Mouse (Mus musculus): ENCODE measurements around the gene 1110051M20Rik. TPM values are rescaled to one million over a fixed set of nuclear protein-coding genes. Genes with fewer than 3 reads are reported as not detected.
A peak's percentile ranks its signal among the peaks of the same experiment; 100 is the strongest.

The 1110051M20Rik gene
- total and polyA plus RNA-seq, 2 experiments from 2014 or later, result 158 to 171 TPM

- H3K4me1 ChIP-seq (ENCODE audit: insufficient read depth, low read length), result no peaks in the 10 kb centered on the region
- 37% methylated on average over 10 of the region's 10 CpGs for WGBS
- no peaks in the 10 kb centered on the region for H3K27me3 ChIP-seq (ENCODE audit: insufficient read depth, low read length)
- ATAC-seq (ENCODE audit: low FRiP score) (peak; percentile 59; the same call in 1 of the 2 replicates), DNase-seq (ENCODE audit: low spot score) (peak; percentile 77)
- no peak overlapping the region for H3K4me2 ChIP-seq (ENCODE audit: low read depth, low read length, poor library complexity, severe bottlenecking)
- H3K36me3 ChIP-seq (ENCODE audit: insufficient read depth, low read length), result peaks cover 42% of the 10 kb centered on the region
- no peak overlapping the region for H3K27ac ChIP-seq (ENCODE audit: low read depth, low read length)
- peak; percentile 84 for TF ChIP-seq CTCF (IDR thresholded peaks at IDR 0.05)
- H3K9ac ChIP-seq (replicated peaks; ENCODE audit: low read length, poor library complexity, severe bottlenecking), result no peak overlapping the region
- H3K9me3 ChIP-seq (ENCODE audit: low read length), result no peaks in the 10 kb centered on the region
- H3K4me3 ChIP-seq (ENCODE audit: low read depth, low read length), result no peak overlapping the region
Measured at GRCm38 (mm10) chr2:91278749-91279371, 165.6 kb downstream of the 1110051M20Rik start.

- ATAC-seq (ENCODE audit: low FRiP score) (no peak), DNase-seq (ENCODE audit: low spot score) (no peak)
- no peak overlapping the region for H3K27ac ChIP-seq (ENCODE audit: low read depth, low read length)
- peaks cover 8% of the 10 kb centered on the region; the same call in 1 of the 2 replicates for H3K4me1 ChIP-seq (ENCODE audit: insufficient read depth, low read length)
- no peaks in the 10 kb centered on the region for H3K27me3 ChIP-seq (ENCODE audit: insufficient read depth, low read length)
- no peak overlapping the region for H3K4me2 ChIP-seq (ENCODE audit: low read depth, low read length, poor library complexity, severe bottlenecking)
- 94% methylated on average over 8 of the region's 8 CpGs for WGBS
- H3K9me3 ChIP-seq (ENCODE audit: low read length), result no peaks in the 10 kb centered on the region
- no peak overlapping the region for H3K4me3 ChIP-seq (ENCODE audit: low read depth, low read length)
- H3K9ac ChIP-seq (replicated peaks; ENCODE audit: low read length, poor library complexity, severe bottlenecking), result no peak overlapping the region
- H3K36me3 ChIP-seq (ENCODE audit: insufficient read depth, low read length), result peaks cover 47% of the 10 kb centered on the region
- TF ChIP-seq CTCF (IDR thresholded peaks at IDR 0.05), result no peak
Measured at GRCm38 (mm10) chr2:91269687-91270133, 174.8 kb downstream of the 1110051M20Rik start.

- no peak overlapping the region for H3K4me2 ChIP-seq (ENCODE audit: low read depth, low read length, poor library complexity, severe bottlenecking)
- H3K4me1 ChIP-seq (ENCODE audit: insufficient read depth, low read length), result peaks cover 12% of the 10 kb centered on the region
- H3K27ac ChIP-seq (ENCODE audit: low read depth, low read length), result no peak overlapping the region
- no peak overlapping the region for H3K9ac ChIP-seq (replicated peaks; ENCODE audit: low read length, poor library complexity, severe bottlenecking)
- H3K4me3 ChIP-seq (ENCODE audit: low read depth, low read length), result no peak overlapping the region
- TF ChIP-seq CTCF (IDR thresholded peaks at IDR 0.05), result no peak
- H3K27me3 ChIP-seq (ENCODE audit: insufficient read depth, low read length), result no peaks in the 10 kb centered on the region
- no peak for DNase-seq (ENCODE audit: low spot score)
- no peaks in the 10 kb centered on the region for H3K9me3 ChIP-seq (ENCODE audit: low read length)
- H3K36me3 ChIP-seq (ENCODE audit: insufficient read depth, low read length), result peaks cover 37% of the 10 kb centered on the region
- no peak for ATAC-seq (ENCODE audit: low FRiP score)
- WGBS, result 79% methylated on average over 2 of the region's 2 CpGs
Measured at GRCm38 (mm10) chr2:91268706-91269105, 175.8 kb downstream of the 1110051M20Rik start.

GRCm38 (mm10) chr2:91268042-91268441 lies 176.5 kb downstream of the 1110051M20Rik start:
- WGBS, result 94% methylated on average over 3 of the region's 3 CpGs
- Histone ChIP-seq H3K9me3 (ENCODE audit: low read length) (no peaks in the 10 kb centered on the region), H3K4me1 (ENCODE audit: insufficient read depth, low read length) (peaks cover 12% of the 10 kb centered on the region), H3K9ac (replicated peaks; ENCODE audit: low read length, poor library complexity, severe bottlenecking) (no peak overlapping the region), H3K27ac (ENCODE audit: low read depth, low read length) (no peak overlapping the region), H3K27me3 (ENCODE audit: insufficient read depth, low read length) (no peaks in the 10 kb centered on the region), H3K4me2 (ENCODE audit: low read depth, low read length, poor library complexity, severe bottlenecking) (no peak overlapping the region), H3K36me3 (ENCODE audit: insufficient read depth, low read length) (peaks cover 30% of the 10 kb centered on the region), H3K4me3 (ENCODE audit: low read depth, low read length) (no peak overlapping the region)
- DNase-seq (ENCODE audit: low spot score) (no peak), ATAC-seq (ENCODE audit: low FRiP score) (no peak)
- no peak for TF ChIP-seq CTCF (IDR thresholded peaks at IDR 0.05)

- Histone ChIP-seq H3K27ac (ENCODE audit: low read depth, low read length) (peak within 1 kb of the TSS; percentile 93), H3K9ac (replicated peaks; ENCODE audit: low read length, poor library complexity, severe bottlenecking) (peak within 1 kb of the TSS; percentile 80), H3K36me3 (ENCODE audit: insufficient read depth, low read length) (peaks cover 20% of the 10 kb centered on the region), H3K9me3 (ENCODE audit: low read length) (no peaks in the 10 kb centered on the region), H3K4me3 (ENCODE audit: low read depth, low read length) (peak within 1 kb of the TSS; percentile 73), H3K27me3 (ENCODE audit: insufficient read depth, low read length) (no peaks in the 10 kb centered on the region), H3K4me2 (ENCODE audit: low read depth, low read length, poor library complexity, severe bottlenecking) (peak within 1 kb of the TSS; percentile 89), H3K4me1 (ENCODE audit: insufficient read depth, low read length) (peaks cover 12% of the 10 kb centered on the region)
- 2% methylated on average over 70 of the region's 72 CpGs for WGBS
- TF ChIP-seq CTCF (IDR thresholded peaks at IDR 0.05), result no peak
- DNase-seq (ENCODE audit: low spot score) (peak; percentile 99), ATAC-seq (ENCODE audit: low FRiP score) (peak; percentile 99)
Measured at GRCm38 (mm10) chr2:91264711-91265681, 179.5 kb downstream of the 1110051M20Rik start, which contains the start of gene Arfgap2. TSS of gene Arfgap2 (plus strand) at chr2:91264974.

Data from midbrain, postnatal 0 days (tissue).